Mouse (Mus musculus): ENCODE results near the gene Tlr2. TPM values are rescaled to one million over a fixed set of nuclear protein-coding genes. Genes with fewer than 3 reads are reported as not detected.
"Not testable (repeated sequence)": the region's sequence is repeated elsewhere in the genome, so short reads cannot be mapped to it uniquely, and the experiment has no call there.

The Tlr2 gene
- 2.4 and 3.4 TPM in 2 replicates for total RNA-seq (2021)
- long read RNA-seq, experiment 1, partial matches to known transcripts, result 1 of 3 reads
- long read RNA-seq, experiment 1, other reads (novel, unspliced or antisense), result 1 of 3 reads
- long read RNA-seq, experiment 2, partial matches to known transcripts, result 0 of 1 reads
- long read RNA-seq, experiment 2, other reads (novel, unspliced or antisense), result 0 of 1 reads

GRCm38 (mm10) chr3:83841095-83841850 lies at the start of gene Tlr2:
Gene Tlr2, minus strand, starts transcription at chr3:83841767.
- DNase-seq, result peak; percentile 91

DNA sequence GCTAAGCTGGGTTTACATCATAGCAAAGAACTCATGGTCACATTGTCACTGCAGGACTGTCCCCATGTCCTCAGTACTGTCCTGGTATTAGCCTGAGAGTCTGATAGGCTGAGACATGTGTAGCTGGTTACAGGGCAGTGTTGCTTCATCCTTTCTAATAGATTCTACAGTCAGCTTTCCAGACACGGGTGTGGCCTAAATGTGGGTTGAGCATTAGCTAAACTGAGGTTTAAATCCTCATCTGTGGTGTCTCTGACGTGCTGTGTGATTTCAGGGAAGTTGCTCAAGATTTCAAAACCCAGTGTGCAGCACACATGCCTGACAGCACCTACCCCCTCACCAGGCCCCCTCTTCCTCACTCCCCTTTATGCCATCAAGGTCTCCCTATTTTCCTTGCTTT lies 43.6 kb upstream of the Tlr2 start:
- DNase-seq, result no peak

GRCm38 (mm10) chr3:83879261-83880050 lies 37.9 kb upstream of the Tlr2 start:
- DNase-seq, result not testable (repeated sequence)

DNA sequence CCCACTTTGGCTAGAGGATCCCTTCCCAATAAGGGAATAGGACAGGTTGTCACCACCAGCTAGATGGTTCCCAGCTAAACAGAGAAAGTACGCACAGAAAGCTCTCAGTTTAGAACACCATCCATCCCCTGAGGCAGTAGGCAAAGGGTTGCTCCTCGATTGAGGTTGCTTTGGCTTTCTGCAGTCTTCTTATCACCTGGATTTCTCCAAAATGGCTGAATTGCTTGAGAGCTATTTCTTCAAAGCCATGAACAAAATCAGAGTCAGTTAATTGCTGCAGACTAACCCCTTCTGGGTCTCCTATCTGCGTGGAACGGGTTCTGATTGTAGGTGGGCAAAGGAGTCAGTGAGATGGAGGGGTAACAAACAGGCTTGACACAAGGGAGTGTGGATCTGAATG lies 37.2 kb upstream of the Tlr2 start:
- DNase-seq, result no peak

DNA sequence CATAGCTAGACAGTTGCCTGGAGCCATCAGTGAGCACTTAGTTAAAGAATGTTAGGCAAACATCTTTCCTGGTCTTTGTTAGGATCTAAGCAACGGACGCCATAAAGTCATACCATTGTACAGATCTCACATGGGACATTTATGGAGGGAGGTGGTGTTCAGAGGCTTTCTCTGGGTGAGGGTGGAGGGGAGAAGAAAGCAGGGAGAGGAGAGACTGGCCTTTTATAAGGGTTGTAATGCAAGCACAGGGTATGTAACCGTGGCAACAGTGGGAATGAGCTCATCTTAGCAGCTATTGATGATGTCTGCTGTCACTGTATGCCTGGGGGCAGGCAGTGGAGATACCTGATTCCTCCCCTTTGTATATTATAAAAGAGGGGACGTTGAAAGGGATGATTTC lies 34.7 kb upstream of the Tlr2 start:
- no peak for DNase-seq

DNA sequence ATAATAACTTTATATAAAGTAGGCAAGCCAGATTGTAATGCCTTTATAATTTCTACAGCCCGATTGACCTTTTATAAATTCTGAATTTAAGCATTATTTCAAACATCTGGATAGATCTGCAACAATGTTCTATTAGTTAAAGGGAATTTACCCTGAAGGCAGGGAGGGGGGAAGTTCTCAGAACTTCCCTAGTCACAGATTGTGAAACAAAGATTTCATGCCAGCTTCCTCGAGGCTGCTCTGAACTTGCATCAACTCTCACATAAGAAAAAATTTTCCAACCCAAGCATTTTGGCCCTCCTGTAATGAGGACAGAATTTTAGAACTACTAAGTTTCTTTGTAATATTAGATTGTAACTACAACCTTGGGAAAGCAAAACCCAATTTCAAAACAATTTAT lies 33.5 kb upstream of the Tlr2 start:
- DNase-seq, result not testable (repeated sequence)

- not testable (repeated sequence) for DNase-seq
Measured at GRCm38 (mm10) chr3:83872853-83873252, 31.3 kb upstream of the Tlr2 start.

GRCm38 (mm10) chr3:83871962-83872361 lies 30.4 kb upstream of the Tlr2 start:
- DNase-seq, result not testable (repeated sequence)

DNA sequence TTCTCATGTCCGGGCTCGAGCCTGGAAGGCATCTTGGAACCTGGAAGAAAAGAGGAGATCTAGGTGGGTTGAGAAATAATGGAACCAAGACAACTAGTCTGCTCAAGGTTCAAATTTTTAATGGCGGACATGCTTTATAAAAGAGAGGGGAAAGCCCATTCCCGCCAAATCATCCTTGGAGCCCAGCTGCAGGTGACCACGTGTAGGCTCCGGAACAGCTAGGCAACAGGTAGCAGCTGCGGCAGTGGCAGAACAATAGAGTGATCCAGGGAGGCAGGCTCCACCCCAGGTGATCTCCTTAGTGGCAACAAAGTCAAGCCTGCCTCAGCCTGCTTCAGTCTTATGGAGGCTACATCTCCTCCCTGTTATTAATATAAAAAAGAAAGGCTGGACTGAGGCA lies 30.0 kb upstream of the Tlr2 start:
- DNase-seq, result not testable (repeated sequence)

- no peak for DNase-seq
Measured at GRCm38 (mm10) chr3:83869776-83870175, 28.2 kb upstream of the Tlr2 start.

GRCm38 (mm10) chr3:83867026-83867425 lies 25.5 kb upstream of the Tlr2 start:
- not testable (repeated sequence) for DNase-seq

DNA sequence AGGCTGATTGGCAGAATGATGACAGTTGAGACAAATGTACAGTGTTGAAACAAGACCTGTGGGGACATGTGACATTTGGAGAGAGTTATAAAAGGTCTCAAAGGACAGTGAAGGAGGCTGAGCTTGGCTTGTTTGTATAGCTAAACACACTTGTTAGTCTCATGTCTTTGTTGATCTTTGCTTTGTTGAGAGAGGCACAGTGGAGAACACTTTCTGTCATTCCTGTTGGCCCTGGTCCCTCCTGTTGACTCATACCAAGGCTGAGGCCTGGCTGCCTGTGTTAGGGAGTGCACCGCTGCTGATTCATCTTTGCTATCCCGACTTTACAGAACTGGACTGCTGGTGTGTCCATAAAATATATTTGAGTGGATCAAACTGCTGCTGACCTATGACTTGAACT lies 23.6 kb upstream of the Tlr2 start:
- peak; percentile 87 for DNase-seq

- no peak for DNase-seq
Measured at GRCm38 (mm10) chr3:83864064-83864548, 22.5 kb upstream of the Tlr2 start.

- peak; percentile 82 for DNase-seq
Measured at GRCm38 (mm10) chr3:83862956-83863355, 21.4 kb upstream of the Tlr2 start.

GRCm38 (mm10) chr3:83859595-83859994 lies 18.0 kb upstream of the Tlr2 start:
- DNase-seq, result no peak

DNA sequence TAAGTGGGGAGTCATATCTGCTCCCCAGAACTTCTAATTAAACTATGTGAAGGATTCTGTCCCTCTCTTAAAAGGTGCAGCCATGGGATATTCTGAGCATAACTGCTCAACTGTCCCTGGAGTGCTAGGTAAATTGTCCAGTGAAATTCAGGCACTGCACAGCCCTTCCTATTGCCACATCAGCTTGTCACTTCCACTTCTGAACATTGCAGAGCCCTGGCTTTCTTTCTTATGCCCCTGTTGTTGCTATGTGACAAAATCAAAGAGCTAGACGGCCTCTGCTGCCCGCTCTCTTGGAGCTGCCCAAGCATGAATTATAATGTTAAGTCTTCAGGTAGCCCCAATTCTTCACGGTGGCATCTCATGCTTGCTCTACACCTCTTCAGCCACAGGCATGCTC lies 17.5 kb upstream of the Tlr2 start:
- no peak for DNase-seq

DNA sequence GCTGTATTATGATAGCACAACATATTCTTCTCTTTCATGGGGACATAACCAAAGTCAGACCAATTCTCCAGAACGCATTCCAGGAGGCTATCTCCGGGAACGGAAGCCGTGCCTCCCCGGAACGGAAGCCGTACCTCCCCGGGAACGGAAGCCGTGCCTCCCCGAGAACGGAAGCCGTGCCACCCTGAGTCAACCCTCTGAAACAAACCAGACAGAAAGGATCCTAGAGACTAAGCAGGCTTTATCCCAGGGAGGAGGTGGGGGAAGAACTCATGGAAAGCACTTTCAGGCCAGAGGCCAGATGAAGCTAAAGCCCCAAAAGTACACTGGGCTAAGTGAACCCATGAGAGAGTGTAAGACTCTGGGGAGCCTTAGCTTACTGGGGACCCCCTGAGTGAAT lies 16.1 kb upstream of the Tlr2 start:
- no peak for DNase-seq

DNA sequence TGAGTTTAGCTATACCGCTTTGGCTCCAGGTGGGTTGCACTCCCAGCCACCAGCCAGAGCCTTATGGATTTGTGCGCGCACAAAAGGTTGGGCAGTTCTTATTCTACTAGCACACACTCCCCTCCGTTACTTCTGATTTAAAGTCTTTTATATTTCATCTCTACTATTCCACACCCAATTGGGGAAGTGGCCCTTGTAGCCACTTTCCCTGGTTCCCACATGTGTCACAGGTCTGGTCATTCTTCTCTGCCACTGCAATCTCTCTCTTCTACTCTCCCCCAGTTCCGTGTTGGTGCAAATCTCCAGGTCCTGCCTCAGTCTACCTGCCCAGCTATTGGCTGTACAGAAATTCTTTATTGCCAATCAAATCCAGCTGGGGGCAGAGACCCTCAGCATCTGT lies 14.1 kb upstream of the Tlr2 start:
- no peak for DNase-seq

DNA sequence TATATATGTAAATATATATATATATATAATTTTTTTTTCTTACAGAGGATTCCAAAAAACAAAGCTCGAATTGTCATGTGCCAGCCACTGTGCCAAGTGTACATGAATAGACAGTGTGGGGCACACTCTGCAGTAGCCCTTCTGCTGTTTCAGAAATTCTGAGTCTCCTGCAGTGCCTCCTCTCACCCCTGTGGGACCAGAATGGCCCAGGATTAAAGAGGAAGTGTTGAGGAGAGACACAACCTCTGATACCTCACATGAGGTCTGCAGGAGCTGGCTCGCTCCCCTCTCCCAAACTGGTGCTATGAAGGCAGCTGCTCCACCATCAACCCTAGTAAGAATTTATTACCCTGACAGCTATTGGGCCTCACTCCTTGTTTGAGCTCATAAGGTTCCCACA lies 7.8 kb upstream of the Tlr2 start:
- no peak for DNase-seq

GRCm38 (mm10) chr3:83844766-83845520 lies 3.4 kb upstream of the Tlr2 start:
- no peak for DNase-seq

GRCm38 (mm10) chr3:83839477-83839876 lies 2.1 kb downstream of the Tlr2 start:
- no peak for DNase-seq

DNA sequence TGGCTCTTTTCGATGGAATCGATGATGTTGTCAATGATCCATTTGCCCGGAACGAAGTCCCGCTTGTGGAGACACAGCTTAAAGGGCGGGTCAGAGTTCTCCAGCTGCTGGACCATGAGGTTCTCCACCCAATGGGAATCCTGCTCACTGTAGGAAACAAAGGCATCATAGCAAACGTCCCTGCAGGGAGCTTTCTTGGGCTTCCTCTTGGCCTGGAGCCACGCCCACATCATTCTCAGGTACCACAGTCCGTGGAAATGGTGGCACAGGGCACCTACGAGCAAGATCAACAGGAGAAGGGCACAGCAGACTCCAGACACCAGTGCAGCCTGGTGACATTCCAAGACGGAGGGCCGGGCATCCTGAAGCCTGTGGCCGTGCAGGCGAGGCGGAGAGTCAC lies 4.9 kb downstream of the Tlr2 start:
- no peak for DNase-seq

Measured in adrenal gland, postnatal 14 days (tissue).